Mouse (Mus musculus): ENCODE data around the gene Nolc1. TPM values are rescaled to one million over a fixed set of nuclear protein-coding genes. Genes with fewer than 3 reads are reported as not detected.

Nolc1 gene
- polyA plus RNA-seq, 1 experiment from 2014 or later, result 87.8 TPM

GRCm38 (mm10) chr19:46068054-46068453 lies 7.6 kb upstream of the Nolc1 start:
- H3K4me1 ChIP-seq, result no peaks in the 10 kb centered on the region
- H3K4me2 ChIP-seq, result no peak overlapping the region
- H3K9ac ChIP-seq, result no peak overlapping the region
- no peak overlapping the region for H3K27ac ChIP-seq
- WGBS, result 85% methylated on average over 10 of the region's 10 CpGs
- ATAC-seq, result no peak
- H3K4me3 ChIP-seq, result no peak overlapping the region
- H3K27me3 ChIP-seq, result no peaks in the 10 kb centered on the region
- peaks cover 95% of the 10 kb centered on the region for H3K36me3 ChIP-seq (ENCODE audit: poor library complexity, severe bottlenecking)
- H3K9me3 ChIP-seq (replicated peaks), result no peaks in the 10 kb centered on the region

GRCm38 (mm10) chr19:46073285-46073684 lies 2.4 kb upstream of the Nolc1 start:
- 78% methylated on average over 7 of the region's 7 CpGs for WGBS
- Histone ChIP-seq H3K9me3 (replicated peaks) (no peaks in the 10 kb centered on the region), H3K27me3 (no peaks in the 10 kb centered on the region), H3K4me3 (no peak overlapping the region), H3K4me2 (no peak overlapping the region), H3K9ac (no peak overlapping the region), H3K36me3 (ENCODE audit: poor library complexity, severe bottlenecking) (peaks cover 55% of the 10 kb centered on the region), H3K4me1 (peaks cover 23% of the 10 kb centered on the region), H3K27ac (no peak overlapping the region)
- ATAC-seq, result no peak

- Histone ChIP-seq H3K4me2 (no peak overlapping the region), H3K27ac (no peak overlapping the region), H3K9me3 (replicated peaks) (no peaks in the 10 kb centered on the region), H3K27me3 (no peaks in the 10 kb centered on the region), H3K4me1 (peaks cover 27% of the 10 kb centered on the region), H3K36me3 (ENCODE audit: poor library complexity, severe bottlenecking) (peaks cover 57% of the 10 kb centered on the region), H3K9ac (no peak overlapping the region), H3K4me3 (no peak overlapping the region)
- no peak for ATAC-seq
- 92% methylated on average over 5 of the region's 5 CpGs for WGBS
Measured at GRCm38 (mm10) chr19:46074266-46074665, 1.4 kb upstream of the Nolc1 start.

- H3K27ac ChIP-seq, result no peak overlapping the region
Measured at GRCm38 (mm10) chr19:46078535-46078934, 2.9 kb downstream of the Nolc1 start.

GRCm38 (mm10) chr19:46085185-46085584 lies 9.5 kb downstream of the Nolc1 start:
- WGBS, result 96% methylated on average over 8 of the region's 8 CpGs
- H3K9me3 ChIP-seq (replicated peaks), result no peaks in the 10 kb centered on the region
- H3K9ac ChIP-seq, result no peak overlapping the region
- H3K27ac ChIP-seq, result no peak overlapping the region
- no peak overlapping the region for H3K4me3 ChIP-seq
- H3K4me1 ChIP-seq, result no peaks in the 10 kb centered on the region
- H3K27me3 ChIP-seq, result no peaks in the 10 kb centered on the region
- peaks cover 60% of the 10 kb centered on the region for H3K36me3 ChIP-seq (ENCODE audit: poor library complexity, severe bottlenecking)
- ATAC-seq, result no peak
- no peak overlapping the region for H3K4me2 ChIP-seq

More at GRCm38 (mm10) chr19:46078535-46078934, 2.9 kb downstream of the Nolc1 start:
- no peaks in the 10 kb centered on the region for H3K9me3 ChIP-seq (replicated peaks)
- H3K4me1 ChIP-seq, result peaks cover 27% of the 10 kb centered on the region
- no peak overlapping the region for H3K9ac ChIP-seq
- no peak overlapping the region for H3K4me2 ChIP-seq
- no peak for ATAC-seq
- peaks cover 59% of the 10 kb centered on the region for H3K36me3 ChIP-seq (ENCODE audit: poor library complexity, severe bottlenecking)
- no peaks in the 10 kb centered on the region for H3K27me3 ChIP-seq
- 59% methylated on average over 3 of the region's 3 CpGs for WGBS
- H3K4me3 ChIP-seq, result no peak overlapping the region

- ATAC-seq, result no peak
- Histone ChIP-seq H3K4me2 (no peak overlapping the region), H3K9me3 (replicated peaks) (no peaks in the 10 kb centered on the region), H3K27ac (no peak overlapping the region), H3K27me3 (no peaks in the 10 kb centered on the region), H3K36me3 (ENCODE audit: poor library complexity, severe bottlenecking) (peaks cover 49% of the 10 kb centered on the region), H3K9ac (no peak overlapping the region), H3K4me3 (no peak overlapping the region), H3K4me1 (no peaks in the 10 kb centered on the region)
- 55% methylated on average over 3 of the region's 3 CpGs for WGBS
Measured at GRCm38 (mm10) chr19:46086337-46086736, 10.7 kb downstream of the Nolc1 start.

- Histone ChIP-seq H3K4me3 (no peak overlapping the region), H3K4me1 (no peaks in the 10 kb centered on the region), H3K9ac (no peak overlapping the region), H3K4me2 (no peak overlapping the region), H3K9me3 (replicated peaks) (no peaks in the 10 kb centered on the region), H3K36me3 (ENCODE audit: poor library complexity, severe bottlenecking) (peaks cover 33% of the 10 kb centered on the region), H3K27ac (no peak overlapping the region), H3K27me3 (no peaks in the 10 kb centered on the region)
- WGBS, result 84% methylated on average over 7 of the region's 7 CpGs
- no peak for ATAC-seq
Measured at GRCm38 (mm10) chr19:46087871-46088270, 12.2 kb downstream of the Nolc1 start.

GRCm38 (mm10) chr19:46091641-46092040 lies 16.0 kb downstream of the Nolc1 start:
- WGBS, result 91% methylated on average over 4 of the region's 4 CpGs
- H3K4me1 ChIP-seq, result no peaks in the 10 kb centered on the region
- H3K9ac ChIP-seq, result no peak overlapping the region
- no peaks in the 10 kb centered on the region for H3K9me3 ChIP-seq (replicated peaks)
- H3K4me3 ChIP-seq, result no peak overlapping the region
- no peak overlapping the region for H3K4me2 ChIP-seq
- ATAC-seq, result no peak
- no peak overlapping the region for H3K27ac ChIP-seq
- no peaks in the 10 kb centered on the region for H3K27me3 ChIP-seq
- no peaks in the 10 kb centered on the region for H3K36me3 ChIP-seq (ENCODE audit: poor library complexity, severe bottlenecking)

GRCm38 (mm10) chr19:46094144-46094543 lies 18.5 kb downstream of the Nolc1 start:
- no peak for ATAC-seq
- WGBS, result 93% methylated on average over 2 of the region's 2 CpGs
- Histone ChIP-seq H3K9me3 (replicated peaks) (no peaks in the 10 kb centered on the region), H3K27me3 (no peaks in the 10 kb centered on the region), H3K4me2 (no peak overlapping the region), H3K36me3 (ENCODE audit: poor library complexity, severe bottlenecking) (no peaks in the 10 kb centered on the region), H3K27ac (no peak overlapping the region), H3K4me1 (no peaks in the 10 kb centered on the region), H3K4me3 (no peak overlapping the region), H3K9ac (no peak overlapping the region)

- WGBS, result 91% methylated on average over 4 of the region's 4 CpGs
- H3K36me3 ChIP-seq (ENCODE audit: poor library complexity, severe bottlenecking), result no peaks in the 10 kb centered on the region
- H3K9ac ChIP-seq, result no peak overlapping the region
- no peak overlapping the region for H3K4me3 ChIP-seq
- H3K4me2 ChIP-seq, result no peak overlapping the region
- H3K27me3 ChIP-seq, result no peaks in the 10 kb centered on the region
- no peaks in the 10 kb centered on the region for H3K9me3 ChIP-seq (replicated peaks)
- ATAC-seq, result no peak
- H3K4me1 ChIP-seq, result no peaks in the 10 kb centered on the region
- no peak overlapping the region for H3K27ac ChIP-seq
Measured at GRCm38 (mm10) chr19:46095291-46095690, 19.6 kb downstream of the Nolc1 start.

GRCm38 (mm10) chr19:46096396-46096795 lies 20.7 kb downstream of the Nolc1 start:
- H3K27me3 ChIP-seq, result no peaks in the 10 kb centered on the region
- H3K4me2 ChIP-seq, result no peak overlapping the region
- 0 out of 2 replicates have a peak, but pooled peaks cover 3% of the 10 kb centered on the region for H3K9me3 ChIP-seq (replicated peaks)
- H3K36me3 ChIP-seq (ENCODE audit: poor library complexity, severe bottlenecking), result no peaks in the 10 kb centered on the region
- H3K4me3 ChIP-seq, result no peak overlapping the region
- H3K9ac ChIP-seq, result no peak overlapping the region
- 89% methylated on average over 5 of the region's 5 CpGs for WGBS
- no peak overlapping the region for H3K27ac ChIP-seq
- no peaks in the 10 kb centered on the region for H3K4me1 ChIP-seq
- ATAC-seq, result no peak

GRCm38 (mm10) chr19:46099561-46099960 lies 23.9 kb downstream of the Nolc1 start:
- 89% methylated on average over 3 of the region's 3 CpGs for WGBS
- H3K9ac ChIP-seq, result no peak overlapping the region
- ATAC-seq, result no peak
- H3K36me3 ChIP-seq (ENCODE audit: poor library complexity, severe bottlenecking), result no peaks in the 10 kb centered on the region
- no peaks in the 10 kb centered on the region for H3K27me3 ChIP-seq
- 0 out of 2 replicates have a peak, but pooled peaks cover 3% of the 10 kb centered on the region for H3K9me3 ChIP-seq (replicated peaks)
- H3K4me3 ChIP-seq, result no peak overlapping the region
- H3K27ac ChIP-seq, result no peak overlapping the region
- no peaks in the 10 kb centered on the region for H3K4me1 ChIP-seq
- H3K4me2 ChIP-seq, result no peak overlapping the region

GRCm38 (mm10) chr19:46103437-46104186 lies 27.9 kb downstream of the Nolc1 start:
- no peaks in the 10 kb centered on the region for H3K36me3 ChIP-seq (ENCODE audit: poor library complexity, severe bottlenecking)
- H3K4me1 ChIP-seq, result no peaks in the 10 kb centered on the region
- no peak overlapping the region for H3K4me2 ChIP-seq
- H3K4me3 ChIP-seq, result no peak overlapping the region
- H3K9ac ChIP-seq, result no peak overlapping the region
- 0 out of 2 replicates have a peak, but pooled peaks cover 3% of the 10 kb centered on the region for H3K9me3 ChIP-seq (replicated peaks)
- ATAC-seq, result no peak
- 84% methylated on average over 6 of the region's 6 CpGs for WGBS
- H3K27ac ChIP-seq, result no peak overlapping the region
- no peaks in the 10 kb centered on the region for H3K27me3 ChIP-seq

All from forebrain, embryonic 13.5 days (tissue).